Mouse (Mus musculus): ENCODE measurements around the gene Katnbl1. TPM values are rescaled to one million over a fixed set of nuclear protein-coding genes. Genes with fewer than 3 reads are reported as not detected.

Katnbl1 gene
- 1 to 10 TPM; 7.3 to 7.6 TPM for total RNA-seq (2021)
- long read RNA-seq, experiment 1, transcript Katnbl1-201 (10 exons, 2,886 nt), result major isoform, 14 of 18 reads
- long read RNA-seq, experiment 1, partial matches to known transcripts, result 1 of 18 reads
- long read RNA-seq, experiment 1, other reads (novel, unspliced or antisense), result 3 of 18 reads
- long read RNA-seq, experiment 2, transcript Katnbl1-201 (10 exons, 2,886 nt), result major isoform, 10 of 14 reads
- long read RNA-seq, experiment 2, partial matches to known transcripts, result 0 of 14 reads
- long read RNA-seq, experiment 2, other reads (novel, unspliced or antisense), result 4 of 14 reads

DNA sequence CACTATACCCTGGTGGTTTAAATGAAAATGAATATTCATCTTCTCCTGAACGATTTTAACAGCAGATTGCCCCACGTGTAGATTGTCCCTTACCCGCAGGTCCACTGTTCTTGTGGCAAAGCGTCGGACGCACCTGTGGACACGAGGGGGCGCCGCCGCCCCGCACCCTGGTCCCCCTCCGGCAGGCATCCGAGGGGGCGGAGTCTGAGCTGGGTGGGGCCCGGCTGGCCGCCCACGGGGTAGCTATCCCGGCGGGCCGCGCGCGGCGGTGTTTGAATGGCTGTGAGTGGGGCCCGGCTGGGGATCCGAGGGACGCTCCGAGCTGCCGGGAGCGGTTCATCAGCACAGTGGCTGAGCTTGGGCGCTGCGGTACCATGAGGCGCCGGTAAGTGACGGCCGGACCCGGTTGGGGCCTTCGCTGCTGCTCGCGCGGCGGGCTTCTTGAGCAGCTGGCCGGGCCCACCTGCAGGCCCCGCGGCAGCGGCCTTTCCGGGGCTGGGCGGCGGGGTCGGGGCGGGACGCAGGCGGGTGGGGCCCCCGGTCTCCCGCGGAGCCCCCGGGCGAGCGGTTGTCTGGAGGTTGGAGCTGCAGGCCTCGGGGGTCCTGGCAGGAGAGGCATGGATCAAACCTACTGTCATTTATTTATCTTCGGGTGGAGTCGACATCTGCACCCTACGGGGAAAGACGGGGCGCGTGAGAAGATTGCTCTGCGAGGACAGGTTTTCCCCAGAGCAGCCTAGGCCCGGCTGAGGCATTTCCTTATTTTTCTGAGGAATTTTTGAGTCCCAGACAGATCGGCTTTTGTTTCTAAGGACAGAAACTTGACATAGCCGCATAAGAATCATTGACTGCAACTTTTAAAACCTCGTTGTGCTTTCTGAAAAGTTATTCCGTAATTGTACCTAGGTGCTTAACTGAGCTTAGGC is at the start of gene Katnbl1:
Katnbl1 (plus strand) TSS at position 239 of the 926 bp plus-strand sequence.
- DNase-seq, result peak; percentile 98
- intact Hi-C loops (cut with DNase I), result loop anchor here (2.0 to 10.0 kb wide), 3 partner anchors 76 to 386 kb away; partner anchors contain the start of genes Chrm5 and Emc7

DNA sequence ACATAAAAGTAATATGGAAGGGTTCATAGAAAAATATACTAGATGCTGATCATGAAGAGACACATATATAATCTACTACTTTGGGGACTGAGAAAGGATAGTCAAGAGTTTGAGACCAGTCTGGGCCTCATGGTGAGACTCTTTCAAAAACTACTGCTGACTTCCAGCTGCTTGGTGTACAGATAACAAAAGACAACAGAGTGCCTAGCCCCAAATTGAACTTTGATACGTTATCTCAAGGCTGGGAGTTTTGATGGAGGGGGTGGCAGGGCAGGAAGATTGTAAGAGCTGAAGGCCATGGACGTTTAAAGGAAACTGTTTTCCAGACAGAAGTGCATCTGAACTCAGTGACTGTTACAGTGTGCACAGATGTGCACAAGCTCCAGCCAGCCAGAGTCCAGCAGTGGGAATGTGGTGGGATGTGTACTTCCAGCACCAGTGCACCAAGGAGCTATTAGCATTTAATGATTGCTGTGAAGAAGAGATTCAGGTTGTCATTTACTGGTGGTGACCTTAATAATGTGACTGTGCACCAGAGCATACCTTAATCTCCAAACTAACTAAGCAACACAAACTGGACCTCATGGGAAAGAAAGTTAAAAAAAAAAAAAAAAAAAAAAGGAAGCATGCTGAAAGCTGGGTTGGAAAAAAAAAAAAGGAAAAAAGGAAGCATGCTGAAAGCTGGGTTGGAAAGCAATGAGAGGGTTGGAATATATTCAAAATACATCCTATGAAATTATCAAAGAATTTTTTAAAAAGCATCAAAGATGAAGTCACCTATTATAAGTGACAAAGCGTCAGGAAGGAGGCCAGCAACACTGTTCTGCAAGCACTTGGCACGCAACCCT is 46.7 kb upstream of the Katnbl1 start:
- DNase-seq, result no peak
- intact Hi-C loops (cut with DNase I), result loop anchor here (10.0 kb wide), 1 partner anchor 67 kb away; the partner anchor contains the start of genes Gm21985, Nop10 and Slc12a6

DNA sequence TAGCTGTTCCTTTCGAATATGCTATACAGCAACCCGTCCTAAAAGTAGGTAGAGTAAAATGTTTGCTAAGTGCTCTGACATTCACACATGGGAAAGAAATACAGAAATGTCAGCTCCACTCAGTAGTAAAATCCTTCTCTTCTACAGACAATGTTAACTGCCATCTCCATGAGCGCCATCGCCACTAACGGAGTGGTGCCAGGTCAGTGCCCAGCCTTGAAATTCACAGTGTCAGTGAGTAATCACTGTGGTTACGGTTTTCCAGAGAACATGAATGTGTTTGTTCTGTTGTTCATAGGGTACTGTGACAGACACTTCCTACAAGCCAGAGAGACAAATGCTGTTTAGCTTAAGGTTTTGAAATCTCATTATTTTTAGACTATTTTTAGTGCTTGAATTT is 41.8 kb upstream of the Katnbl1 start:
- no peak for DNase-seq
- intact Hi-C loops (cut with DNase I), result loop anchor here (10.0 kb wide), 1 partner anchor 72 kb away; the partner anchor contains the start of genes Gm21985, Nop10 and Slc12a6

DNA sequence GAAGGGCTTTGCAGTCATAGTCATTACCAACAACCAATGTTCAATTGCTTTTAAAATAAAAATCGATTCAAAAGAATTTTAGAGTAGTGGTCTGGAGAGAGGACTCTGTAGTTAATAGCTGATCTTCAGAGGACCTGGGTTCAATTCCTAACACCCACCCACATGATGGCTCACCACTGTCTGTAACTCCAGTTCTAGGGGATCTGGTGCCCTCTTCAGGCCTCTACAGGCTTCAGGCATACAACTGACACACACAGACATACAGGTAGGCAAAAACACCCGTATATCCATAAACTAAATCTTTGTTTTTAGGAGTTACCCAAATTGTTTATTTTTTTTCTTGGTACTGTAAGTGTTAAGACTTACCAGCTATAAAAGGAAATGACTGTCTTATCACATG is 39.3 kb upstream of the Katnbl1 start:
- intact Hi-C loops (cut with DNase I), result loop anchor here (10.0 kb wide), 1 partner anchor 75 kb away; the partner anchor contains the start of genes Gm21985, Nop10 and Slc12a6
- peak; percentile 13 to 18 for DNase-seq

DNA sequence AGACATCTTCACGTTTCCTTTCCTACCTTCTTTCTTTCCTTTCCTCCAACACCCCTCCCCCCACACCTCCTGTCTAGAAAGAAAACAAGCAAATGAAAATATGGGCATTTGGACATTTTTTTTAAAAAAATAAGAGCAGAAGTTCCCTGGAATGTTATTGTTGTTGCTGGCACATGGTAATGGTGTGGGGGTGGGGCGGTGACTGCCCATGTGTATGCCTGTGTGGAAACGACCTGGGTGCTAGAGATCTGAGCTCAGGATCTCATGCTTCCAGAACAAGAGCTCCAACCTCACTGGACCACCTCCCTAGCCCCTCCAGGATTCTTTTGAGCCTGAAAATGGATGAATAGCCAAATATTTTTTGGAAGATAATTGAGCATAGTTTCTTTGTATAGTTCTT is 37.9 kb upstream of the Katnbl1 start:
- no peak for DNase-seq
- intact Hi-C loops (cut with DNase I), result no loop called here

DNA sequence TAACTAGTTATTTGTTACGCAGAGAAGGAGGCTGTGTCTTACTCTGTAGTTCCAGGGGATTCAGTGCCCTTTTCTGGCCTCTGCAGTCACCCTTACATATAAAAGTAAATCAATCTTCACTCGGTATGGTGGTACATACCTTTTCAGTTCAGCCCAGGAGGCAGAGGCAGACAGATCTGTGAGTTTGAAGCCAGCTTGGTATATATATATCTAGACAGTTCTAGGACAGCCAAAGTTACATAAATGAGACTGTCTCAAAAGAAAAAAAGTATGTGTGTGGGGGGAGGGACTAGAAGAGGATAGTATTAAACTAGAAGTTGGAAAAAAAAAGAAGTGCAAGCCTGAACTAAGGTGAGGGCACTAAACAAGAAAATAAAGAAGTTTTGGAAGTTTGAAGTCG is 30.8 kb upstream of the Katnbl1 start:
- intact Hi-C loops (cut with DNase I), result no loop called here
- no peak for DNase-seq

DNA sequence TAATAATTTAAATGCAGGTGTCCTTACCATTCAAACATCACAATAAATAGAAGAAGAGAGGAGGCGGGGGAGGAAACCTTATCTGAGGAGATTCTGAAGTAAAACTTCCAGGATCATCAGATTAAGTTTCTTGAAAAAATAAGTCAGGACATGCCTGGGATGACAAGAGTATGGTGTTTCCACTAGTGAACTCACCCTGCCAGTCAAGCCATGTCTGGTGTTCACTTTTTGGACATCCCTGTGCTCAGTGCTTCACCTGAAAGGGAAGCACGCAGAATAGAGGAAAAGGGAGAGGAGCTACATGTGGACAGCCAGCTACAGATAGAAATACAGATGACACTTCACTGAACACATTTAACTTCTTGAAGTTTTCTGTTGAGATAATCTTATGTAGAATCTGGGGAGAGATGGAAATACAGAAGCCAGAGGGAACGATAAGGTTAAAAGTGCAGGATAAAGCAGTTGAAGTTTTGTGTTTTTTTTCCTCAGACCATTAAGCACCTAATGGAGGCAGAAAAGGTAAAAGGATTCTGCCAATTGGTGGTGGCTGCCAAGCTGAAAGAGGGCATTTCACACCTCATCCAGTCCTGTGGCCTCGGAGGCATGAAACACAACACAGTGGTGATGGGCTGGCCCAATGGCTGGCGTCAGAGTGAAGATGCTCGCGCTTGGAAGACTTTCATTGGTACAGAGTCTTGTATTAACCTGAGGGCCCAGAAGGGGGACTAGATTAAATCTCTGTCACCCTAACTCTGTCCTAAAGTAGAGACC is 25.1 kb upstream of the Katnbl1 start:
- intact Hi-C loops (cut with DNase I), result no loop called here
- DNase-seq, result no peak

DNA sequence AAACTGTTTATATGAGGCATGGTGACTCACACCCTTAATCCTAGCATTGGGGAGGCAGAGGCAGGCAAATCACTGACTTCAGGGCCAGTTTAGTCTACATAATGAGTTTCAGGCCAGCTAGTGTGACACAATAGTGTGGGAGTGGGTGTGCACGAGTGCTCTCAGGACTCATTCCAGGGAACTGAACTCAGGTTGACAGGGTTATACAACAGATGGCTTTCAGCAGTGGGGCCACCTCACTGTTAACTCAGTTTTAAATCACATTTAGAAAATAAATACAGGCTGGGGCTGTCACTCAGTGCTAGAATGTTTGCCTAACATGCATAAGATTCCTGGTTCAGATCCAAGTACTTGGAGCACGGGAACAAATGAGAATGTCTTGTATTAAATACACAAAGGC is 19.4 kb upstream of the Katnbl1 start:
- intact Hi-C loops (cut with DNase I), result no loop called here
- DNase-seq, result no peak

DNA sequence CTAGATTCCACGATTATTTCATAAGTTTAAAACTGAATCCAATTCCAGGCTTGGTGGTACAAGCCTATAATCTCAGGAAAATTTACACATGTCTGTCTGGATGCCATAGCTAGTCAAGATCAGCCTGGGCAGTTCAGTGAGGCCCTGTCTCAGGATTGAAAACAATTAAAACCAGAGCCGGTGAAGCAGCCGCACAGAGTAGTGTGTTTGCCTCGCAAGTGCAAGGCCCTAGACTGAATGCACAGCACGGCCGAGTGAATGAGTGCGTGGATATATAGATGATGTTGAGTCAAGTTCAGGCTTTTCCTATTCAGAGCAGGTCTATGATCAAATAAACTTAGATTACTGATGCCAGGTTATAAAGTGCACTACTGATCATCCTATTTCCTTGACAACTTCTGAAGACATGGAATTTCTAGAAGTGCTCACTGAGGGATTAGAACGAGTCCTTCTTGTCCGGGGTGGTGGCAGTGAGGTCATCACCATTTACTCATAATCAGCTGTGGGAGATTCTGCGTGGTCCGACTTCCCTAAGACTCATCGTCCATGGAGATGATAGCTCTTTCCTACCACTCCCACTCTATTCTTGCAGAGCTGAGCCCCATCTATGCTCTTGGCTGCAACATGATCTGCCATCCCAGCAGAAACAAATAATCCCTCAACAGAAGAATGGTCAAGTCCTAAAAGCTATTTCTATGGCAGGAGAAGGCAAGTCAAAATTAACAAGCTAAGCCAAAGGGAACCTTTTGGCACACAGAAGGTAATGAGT is 18.8 kb upstream of the Katnbl1 start:
- intact Hi-C loops (cut with DNase I), result no loop called here

DNA sequence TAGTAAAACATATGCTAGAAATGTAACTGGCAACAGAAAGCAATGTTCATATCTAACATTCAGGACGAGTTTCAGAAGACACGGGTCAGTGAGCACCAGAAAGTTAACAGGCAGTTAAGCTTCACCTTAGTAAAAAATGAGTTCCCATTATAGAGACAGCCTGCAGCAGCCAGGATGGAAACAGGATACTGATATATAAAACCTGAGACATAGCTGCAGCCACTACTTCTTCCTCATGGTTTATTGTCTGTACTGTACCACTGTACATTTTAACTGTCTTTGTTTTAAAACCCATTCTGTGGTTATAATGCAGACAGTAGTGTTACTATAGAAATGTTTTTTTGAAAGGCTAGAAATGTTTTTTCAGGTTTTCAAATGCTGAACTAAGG is 18.2 kb upstream of the Katnbl1 start:
- intact Hi-C loops (cut with DNase I), result no loop called here
- DNase-seq, result no peak

More for the DNA sequence above, 18.8 kb upstream of the Katnbl1 start:
- DNase-seq, result no peak

DNA sequence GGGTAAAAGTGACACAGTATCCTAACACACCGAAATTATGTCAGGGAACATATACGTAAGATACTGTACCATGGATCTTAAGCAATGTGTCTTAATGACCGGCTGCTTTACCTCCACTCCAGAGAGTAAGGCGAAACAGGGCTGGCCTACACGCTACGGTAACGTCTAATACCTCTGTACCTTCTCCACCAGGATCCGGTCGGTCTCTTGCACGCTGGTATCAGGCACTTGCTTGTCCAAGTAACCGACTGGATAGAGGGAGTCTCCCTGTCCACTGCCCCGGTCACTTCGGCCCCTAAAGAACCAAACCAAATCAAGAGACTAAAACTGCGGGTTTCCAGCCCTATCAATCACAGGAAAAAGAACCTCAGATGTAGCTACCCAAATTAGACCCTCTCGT is 11.8 kb upstream of the Katnbl1 start:
- intact Hi-C loops (cut with DNase I), result loop anchor here (5.0 kb wide), 1 partner anchor 105 kb away; the partner anchor contains the start of gene Nop10
- no peak for DNase-seq

DNA sequence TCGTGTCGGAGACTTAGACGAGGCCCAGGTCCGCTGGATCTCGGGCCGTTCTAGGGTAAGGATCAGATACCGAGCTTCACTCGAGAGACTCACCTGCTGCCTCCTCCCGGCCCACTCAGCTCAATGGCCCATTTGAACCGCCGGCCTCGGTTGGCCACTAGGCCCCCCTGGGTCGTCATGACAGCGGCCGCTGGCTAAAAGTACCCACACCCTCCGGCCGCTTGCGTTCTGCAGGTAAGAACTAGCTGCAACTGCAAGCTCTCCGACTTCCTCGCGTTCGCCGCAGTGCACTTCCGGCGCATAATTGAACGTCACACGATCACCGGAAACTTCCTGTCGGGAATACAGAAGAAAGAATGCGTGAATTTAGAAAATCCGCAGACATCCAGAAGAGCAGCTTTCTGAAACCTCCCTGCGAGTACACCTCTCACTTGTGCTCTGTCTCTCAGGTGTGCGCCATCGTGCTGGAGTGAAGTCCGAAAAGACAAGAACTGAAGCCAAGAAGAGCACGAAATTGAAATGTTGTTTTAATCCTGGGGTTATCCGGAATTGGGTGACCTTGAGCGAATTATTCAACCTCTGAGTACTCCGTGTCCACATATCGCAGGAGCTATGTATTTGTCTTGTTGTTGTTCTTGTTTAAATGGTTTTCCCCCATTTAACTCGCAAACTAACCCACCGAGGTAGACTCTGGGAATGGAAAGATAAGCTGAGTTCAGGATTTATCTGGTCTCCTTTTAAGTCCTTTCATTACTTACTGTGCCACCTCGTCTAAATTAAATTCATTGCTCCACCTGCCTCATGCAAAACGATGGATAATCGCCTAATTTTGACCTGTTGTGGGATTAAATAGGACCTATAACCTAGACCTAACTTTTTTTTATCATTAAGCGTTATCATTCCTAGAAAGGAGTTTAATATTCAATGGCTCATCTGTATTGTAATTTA is 11.0 kb upstream of the Katnbl1 start, which contains the start of gene Emc4:
Emc4 (minus strand) TSS at position 302 of the 948 bp plus-strand sequence.
- intact Hi-C loops (cut with DNase I), result loop anchor here (2.0 to 5.0 kb wide), 2 partner anchors 87 to 106 kb away; partner anchors contain the start of genes Emc7 and Nop10

DNA sequence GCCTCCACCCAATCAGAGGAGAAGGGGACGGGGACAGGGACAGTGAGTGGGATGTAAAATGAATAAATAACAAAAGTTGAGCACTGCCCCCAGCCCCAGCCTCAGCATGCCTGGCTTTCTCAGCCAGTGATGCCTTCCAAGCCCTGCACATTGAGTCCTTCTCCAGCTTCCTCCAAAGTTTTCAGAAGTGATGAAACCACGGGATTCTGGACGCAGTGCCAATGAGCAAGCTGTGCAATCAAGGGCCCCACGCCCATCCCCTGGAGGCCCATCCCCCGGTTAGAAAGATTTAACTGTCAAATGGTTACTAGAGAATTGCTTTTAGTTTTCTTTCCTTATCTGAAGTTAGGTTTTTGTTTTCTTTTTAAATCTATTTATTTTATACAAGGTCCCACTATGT is 9.1 kb upstream of the Katnbl1 start:
- peak; percentile 55 to 56 for DNase-seq
- intact Hi-C loops (cut with DNase I), result loop anchor here (2.0 to 10.0 kb wide), 3 partner anchors 85 to 395 kb away; partner anchors contain the start of genes Emc7 and Nop10

More for the DNA sequence above, 11.0 kb upstream of the Katnbl1 start, which contains the start of gene Emc4:
- DNase-seq, result peak; percentile 85 to 94

DNA sequence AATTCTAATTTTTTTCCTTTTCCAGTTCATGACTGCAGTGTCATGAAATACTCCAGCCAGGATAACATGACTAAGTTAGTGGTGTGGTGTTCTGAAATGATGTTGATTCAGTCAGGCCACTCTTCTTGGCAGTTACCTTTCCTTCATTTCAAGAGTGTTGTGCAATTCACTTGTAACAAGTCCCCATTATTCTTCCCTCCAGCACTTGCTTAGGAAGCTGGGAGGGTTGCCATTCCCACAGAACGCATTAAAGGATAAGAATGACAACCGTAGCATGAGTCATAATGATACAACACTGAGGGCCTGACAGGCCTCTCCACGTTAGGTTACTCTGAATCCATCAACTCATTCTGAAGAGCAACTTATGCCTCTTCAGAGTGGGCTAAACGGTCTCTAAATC is 5.9 kb upstream of the Katnbl1 start:
- no peak for DNase-seq

DNA sequence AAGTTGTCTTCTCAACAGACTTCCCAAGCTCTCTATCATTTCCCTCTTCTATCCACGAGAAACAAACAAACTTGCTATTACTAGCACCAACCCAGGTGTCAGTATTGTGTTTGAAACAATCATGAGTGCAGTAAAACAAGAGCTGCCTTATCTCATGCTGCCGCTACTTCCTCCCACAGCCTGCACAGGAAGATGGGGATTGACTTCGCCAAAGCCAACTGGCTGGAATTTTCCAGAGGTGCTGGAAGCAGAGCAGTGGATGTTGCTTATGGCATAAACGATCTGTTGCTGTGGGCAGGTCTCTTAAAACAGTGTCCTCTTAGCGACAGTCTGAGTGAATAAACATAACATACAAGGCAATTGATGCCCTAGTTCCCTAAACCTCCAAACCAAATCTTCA is 4.4 kb upstream of the Katnbl1 start:
- peak in 1 of 2 experiments; percentile 21 for DNase-seq
- intact Hi-C loops (cut with DNase I), result loop anchor here (10.0 kb wide), 1 partner anchor 390 kb away; no protein-coding TSS in a partner anchor

More for the DNA sequence above, 5.9 kb upstream of the Katnbl1 start:
- intact Hi-C loops (cut with DNase I), result loop anchor here (10.0 kb wide), 1 partner anchor 392 kb away; no protein-coding TSS in a partner anchor

DNA sequence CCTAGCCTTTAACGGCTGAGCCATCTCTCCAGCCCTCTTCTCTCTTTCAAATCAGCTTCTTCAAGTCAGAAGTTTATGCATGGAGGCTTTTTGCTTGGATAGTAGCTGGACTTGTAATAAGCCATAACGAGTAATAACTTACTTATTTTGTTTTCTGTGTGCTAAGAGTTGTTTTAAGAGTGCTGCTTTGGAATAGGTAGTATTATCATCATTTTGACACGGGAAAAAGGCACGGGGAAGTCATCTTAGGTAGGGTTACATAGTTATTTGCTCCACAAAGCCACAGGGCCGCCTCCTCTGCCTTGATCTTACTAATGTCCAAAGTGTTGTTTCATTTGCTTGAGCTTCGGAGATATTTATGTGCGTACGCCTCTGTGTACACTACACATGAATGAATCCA is 1.1 kb downstream of the Katnbl1 start:
- DNase-seq, result no peak
- intact Hi-C loops (cut with DNase I), result no loop called here

DNA sequence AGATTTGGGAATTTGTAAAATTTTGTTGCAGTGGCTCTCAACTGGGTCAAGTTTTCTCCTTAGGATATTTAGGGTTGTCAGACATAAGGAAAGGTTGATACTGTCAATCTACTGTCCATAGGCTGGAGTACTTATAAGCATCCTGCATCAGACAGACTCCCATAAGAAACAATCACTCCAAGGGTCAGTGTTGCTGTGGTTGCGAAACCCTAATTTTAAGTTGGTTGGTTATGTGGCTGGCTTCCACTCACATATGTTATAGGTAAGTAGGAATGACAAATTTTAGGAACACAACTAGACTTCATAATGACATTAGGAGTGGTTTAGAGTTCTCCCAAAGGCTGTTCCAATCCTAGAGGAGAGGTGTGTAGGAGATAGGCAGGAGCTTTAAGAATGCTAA is 2.2 kb downstream of the Katnbl1 start:
- no peak for DNase-seq
- intact Hi-C loops (cut with DNase I), result no loop called here
